Mouse (Mus musculus): ENCODE results near the gene Nudt11.
"Not testable (repeated sequence)": the region's sequence is repeated elsewhere in the genome, so short reads cannot be mapped to it uniquely, and the experiment has no call there.

Nudt11 gene
- long read RNA-seq, experiment 1, transcript Nudt11-201 (2 exons, 3,036 nt), result major isoform, 10 of 11 reads
- long read RNA-seq, experiment 1, partial matches to known transcripts, result 0 of 11 reads
- long read RNA-seq, experiment 1, other reads (novel, unspliced or antisense), result 1 of 11 reads
- long read RNA-seq, experiment 2, partial matches to known transcripts, result 0 of 4 reads
- long read RNA-seq, experiment 2, other reads (novel, unspliced or antisense), result 0 of 4 reads

- intact Hi-C loops (cut with DNase I), result not testable (repeated sequence)
These were observed at the start of gene Nudt11 for GRCm38 (mm10) chrX:6047066-6047935. Gene Nudt11 (plus strand): TSS chrX:6047453.

DNA sequence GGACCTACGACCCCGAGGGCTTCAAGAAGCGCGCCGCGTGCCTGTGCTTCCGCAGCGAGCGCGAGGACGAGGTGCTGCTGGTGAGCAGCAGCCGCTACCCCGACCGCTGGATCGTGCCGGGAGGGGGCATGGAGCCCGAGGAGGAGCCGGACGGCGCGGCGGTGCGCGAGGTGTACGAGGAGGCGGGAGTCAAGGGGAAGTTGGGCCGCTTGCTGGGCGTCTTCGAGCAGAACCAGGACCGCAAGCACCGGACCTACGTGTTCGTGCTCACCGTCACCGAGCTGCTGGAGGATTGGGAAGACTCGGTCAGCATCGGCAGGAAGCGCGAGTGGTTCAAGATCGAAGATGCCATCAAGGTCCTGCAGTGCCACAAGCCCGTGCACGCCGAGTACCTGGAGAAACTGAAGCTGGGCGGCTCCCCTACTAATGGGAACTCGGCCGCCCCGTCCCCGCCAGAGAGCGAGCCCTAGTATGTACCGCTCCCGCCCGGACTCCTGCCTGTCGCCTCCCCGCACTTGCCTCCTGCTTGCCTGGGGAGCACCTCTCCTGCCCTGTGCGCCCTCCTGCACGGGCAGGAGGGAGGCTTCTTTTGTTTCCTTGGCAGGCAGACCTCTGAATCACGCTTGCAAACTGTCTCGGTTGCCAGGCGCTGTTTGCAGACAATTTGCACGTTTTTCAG, 822 bp downstream of the Nudt11 start:
- intact Hi-C loops (cut with DNase I), result not testable (repeated sequence)

DNA sequence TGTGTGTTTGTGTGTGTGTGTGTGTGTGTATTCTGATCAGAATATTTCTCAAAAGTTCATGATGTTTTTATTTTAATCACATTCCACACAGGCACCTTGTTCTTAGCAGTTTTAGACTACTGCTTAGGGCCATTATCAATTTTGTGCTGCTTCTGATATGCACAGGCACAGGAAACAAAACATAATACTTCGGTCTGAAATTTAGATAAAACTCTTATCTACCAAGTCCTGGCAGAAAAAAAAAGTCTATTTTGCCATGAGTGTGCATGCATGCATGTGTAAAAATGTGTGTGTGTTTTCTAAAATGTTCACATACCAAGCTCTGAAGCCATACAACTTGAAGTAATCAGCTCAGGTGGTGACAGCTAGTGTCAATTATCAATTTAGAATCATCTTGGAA, 14.3 kb downstream of the Nudt11 start:
- intact Hi-C loops (cut with DNase I), result no loop called here

GRCm38 (mm10) chrX:6082954-6083680, 35.9 kb downstream of the Nudt11 start, which contains the start of gene AU022751:
Gene AU022751 (minus strand): TSS chrX:6083419.
- intact Hi-C loops (cut with DNase I), result no loop called here

GRCm38 (mm10) chrX:6091547-6091946, 44.3 kb downstream of the Nudt11 start:
- intact Hi-C loops (cut with DNase I), result loop anchor here (5.0 kb wide), 1 partner anchor 289 kb away; no protein-coding TSS in a partner anchor

DNA sequence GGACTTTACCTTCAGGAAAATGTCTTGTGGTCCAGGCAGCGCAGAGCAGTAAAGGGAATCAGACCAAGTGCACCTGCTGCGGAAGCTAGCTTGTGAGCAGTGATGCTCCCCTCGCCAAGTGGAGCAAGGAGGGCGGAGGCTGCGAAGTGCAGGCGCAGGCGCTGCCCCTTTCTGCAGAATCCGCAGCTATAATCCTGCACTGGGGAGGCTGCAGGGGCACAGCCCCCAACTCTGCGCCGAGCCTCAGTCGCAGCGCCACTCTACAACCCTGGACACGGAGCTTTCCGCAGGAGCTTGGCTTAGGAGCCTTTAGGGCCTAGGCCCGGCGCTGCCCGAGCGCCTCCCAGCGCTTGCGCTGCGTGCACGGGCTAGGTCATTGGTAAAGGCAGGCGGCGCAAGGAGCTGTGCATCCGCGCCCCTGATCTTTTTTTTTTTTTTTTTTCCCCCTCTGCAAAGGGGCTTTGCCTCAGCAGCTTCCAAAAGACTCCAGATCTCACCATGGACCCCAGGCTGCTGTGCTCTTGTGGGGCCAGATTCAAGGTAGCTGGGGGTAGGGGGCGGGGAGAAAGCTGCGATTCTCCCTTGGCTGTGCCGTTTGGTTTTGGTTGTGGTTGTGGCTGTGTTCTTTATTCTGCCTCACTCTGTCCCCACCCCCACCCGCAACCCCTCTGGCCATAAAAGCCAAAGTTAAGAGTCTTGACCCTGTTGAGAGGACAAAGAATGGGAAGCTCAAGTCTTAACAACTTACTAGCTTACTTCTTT, 44.9 kb downstream of the Nudt11 start:
- intact Hi-C loops (cut with DNase I), result loop anchor here (5.0 kb wide), 1 partner anchor 290 kb away; no protein-coding TSS in a partner anchor

Small RNA genes within 50 kb of the gene (microRNA-seq; reads per million reads assigned to microRNA genes)
- gene Gm27360, result 0 reads per million in 2 experiments

All from adrenal gland (tissue).